8 mouse cellular contexts compared by ENCODE assay signal in the genomic region with DNA sequence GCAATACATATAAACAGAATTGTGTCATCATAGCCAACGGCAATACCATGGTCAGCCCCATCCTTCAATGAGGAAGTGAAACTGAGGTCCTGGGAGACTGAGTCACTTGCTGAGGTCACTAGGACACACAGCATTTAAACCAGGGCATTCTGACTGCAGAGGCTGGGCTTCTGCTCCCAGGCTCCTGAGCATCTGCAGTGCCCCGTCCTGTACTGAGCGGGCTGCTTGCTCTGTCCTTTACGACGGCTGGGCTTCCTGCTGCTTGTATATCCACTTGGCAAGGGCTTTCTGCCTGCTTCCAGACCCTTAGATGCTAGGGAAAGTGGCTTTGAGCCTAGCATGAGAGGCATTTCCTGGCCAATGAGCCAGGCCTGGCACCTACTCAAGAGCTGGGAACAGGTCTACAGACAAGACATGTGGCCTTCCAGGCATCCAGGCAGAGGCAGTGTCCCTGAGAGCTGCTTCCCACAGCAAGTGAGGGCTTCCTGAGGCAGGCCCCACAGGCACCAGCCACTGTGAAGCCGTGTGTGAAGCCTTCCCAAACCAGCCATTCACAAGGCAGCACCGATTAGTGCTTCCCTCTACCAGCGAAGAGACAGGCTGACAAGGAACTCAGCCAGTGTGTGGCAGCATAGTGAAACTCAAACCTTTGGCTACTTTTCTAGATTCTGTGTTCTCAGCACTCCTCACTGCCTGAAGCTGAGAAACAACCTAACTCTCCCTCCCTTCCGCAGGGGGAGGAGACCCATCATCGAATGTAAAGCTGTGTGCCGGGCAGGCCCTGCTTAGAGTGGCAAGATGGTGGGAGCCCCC. TPM values are rescaled to one million over a fixed set of nuclear protein-coding genes. Genes with fewer than 3 reads are reported as not detected.
DNase-seq lines count a peak whose midpoint lies in the region; ATAC-seq and TF ChIP-seq lines count a peak whose summit lies in the region.

No protein-coding gene starts in this region.

- no peak for TF ChIP-seq POLR2A in brain, embryonic 14.5 days (IDR thresholded peaks at IDR 0.05; ENCODE audit: borderline replicate concordance, extremely low read depth, insufficient read depth, insufficient read length, poor library complexity, severe bottlenecking)

- peak; percentile 19; the same call in 1 of the 2 replicates for TF ChIP-seq CTCF in brain, embryonic 14.5 days (IDR thresholded peaks at IDR 0.05; ENCODE audit: borderline replicate concordance, extremely low read depth, insufficient read depth, insufficient read length)
- peak; percentile 21 for TF ChIP-seq CTCF in heart, postnatal 0 days (IDR thresholded peaks at IDR 0.05; ENCODE audit: low read depth)
- TF ChIP-seq CTCF in lung, embryonic 14.5 days (IDR thresholded peaks at IDR 0.05; ENCODE audit: low read depth) = peak; percentile 30; the same call in 1 of the 2 replicates

- H3K36me3 ChIP-seq in heart, postnatal 0 days (replicated peaks; ENCODE audit: control insufficient read depth, insufficient read depth, low read length) = peaks cover 12% of the 10 kb centered on the region; the same call in 1 of the 2 replicates
- peaks cover 34% of the 10 kb centered on the region for H3K36me3 ChIP-seq in lung, embryonic 14.5 days (ENCODE audit: insufficient read depth)

- no peaks in the 10 kb centered on the region for H3K9me3 ChIP-seq in heart, postnatal 0 days (replicated peaks; ENCODE audit: control insufficient read depth, low read length)
- H3K9me3 ChIP-seq in lung, embryonic 14.5 days (ENCODE audit: low read depth, low read length) = no peaks in the 10 kb centered on the region

- H3K27me3 ChIP-seq in heart, postnatal 0 days (ENCODE audit: control insufficient read depth, insufficient read depth, low read length) = no peaks in the 10 kb centered on the region
- H3K27me3 ChIP-seq in lung, embryonic 14.5 days (ENCODE audit: insufficient read depth, low read length) = no peaks in the 10 kb centered on the region

- peaks cover 31% of the 10 kb centered on the region for H3K4me1 ChIP-seq in heart, postnatal 0 days (ENCODE audit: control insufficient read depth, insufficient read depth)
- peaks cover 8% of the 10 kb centered on the region; the same call in 1 of the 2 replicates for H3K4me1 ChIP-seq in lung, embryonic 14.5 days (ENCODE audit: insufficient read depth)

- peak overlapping the region; percentile 88 for H3K27ac ChIP-seq in heart, postnatal 0 days (ENCODE audit: low read depth)
- peak overlapping the region; percentile 47 for H3K27ac ChIP-seq in lung, embryonic 14.5 days (ENCODE audit: low read depth)

- no peak overlapping the region for H3K4me3 ChIP-seq in heart, postnatal 0 days (ENCODE audit: low read depth, low read length)
- no peak overlapping the region for H3K4me3 ChIP-seq in lung, embryonic 14.5 days (ENCODE audit: low read depth, low read length)

- no peak overlapping the region for H3K4me2 ChIP-seq in heart, postnatal 0 days (ENCODE audit: low read depth, low read length)
- H3K4me2 ChIP-seq in lung, embryonic 14.5 days = no peak overlapping the region

- 0 out of 2 replicates have a peak overlapping the region, but pooled peaks have one; percentile 5 for H3K9ac ChIP-seq in heart, postnatal 0 days (replicated peaks; ENCODE audit: low read depth, low read length)
- no peak overlapping the region for H3K9ac ChIP-seq in lung, embryonic 14.5 days

- TF ChIP-seq EP300 in heart, postnatal 0 days (IDR thresholded peaks at IDR 0.05; ENCODE audit: low read depth) = no peak

- WGBS in heart, postnatal 0 days = 18% methylated on average over 11 of the region's 11 CpGs
- 42% methylated on average over 11 of the region's 11 CpGs for WGBS in lung, embryonic 14.5 days

- peak; percentile 86 for DNase-seq in A20 (ENCODE audit: low read depth, low spot score)
- DNase-seq in brain, embryonic 14.5 days (ENCODE audit: low read depth) = peak; percentile 81
- peak; percentile 83 for DNase-seq in fibroblast of lung, adult 2 months (ENCODE audit: low read depth)
- DNase-seq in heart, postnatal 0 days (ENCODE audit: low spot score) = peak; percentile 78
- DNase-seq in kidney, postnatal 25 days = peak; percentile 73 to 75
- DNase-seq in lung, embryonic 14.5 days = peak; percentile 59
- peak; percentile 54 for DNase-seq in ovary, postnatal 36 days (ENCODE audit: low spot score)
- no peak for DNase-seq in urinary bladder, postnatal 10 days (ENCODE audit: low spot score)

- ATAC-seq in heart, postnatal 0 days (ENCODE audit: insufficient read depth, low read depth) = peak; percentile 72
- peak; percentile 35; the same call in 1 of the 2 replicates for ATAC-seq in lung, embryonic 14.5 days (ENCODE audit: insufficient read depth)

RNA-seq across cellular contexts. Expression of gene Prkcd, which starts 32.5 kb away (rescaled TPM):
- polyA plus RNA-seq in brain, embryonic 14.5 days (2012; rRNA removed) = 36.8 and 44.7 TPM in 2 replicates
- total RNA-seq in heart, postnatal 0 days (2014; rRNA removed; ENCODE audit: low replicate concordance) = 19.3 and 30.1 TPM in 2 replicates
- polyA plus RNA-seq in heart, postnatal 0 days (2015; fragmentation: Nextera tagmentation; extraction: Ambion mirVana) = 14.9 and 15.8 TPM in 2 replicates
- 48.9 and 54.0 TPM in 2 replicates for polyA plus RNA-seq in lung, embryonic 14.5 days (2014; fragmentation: Nextera tagmentation; extraction: Ambion mirVana)

RNA-seq across cellular contexts. Expression of gene Tkt, which starts 45.3 kb away (rescaled TPM):
- 224 and 241 TPM in 2 replicates for polyA plus RNA-seq in brain, embryonic 14.5 days (2012; rRNA removed)
- total RNA-seq in heart, postnatal 0 days (2014; rRNA removed; ENCODE audit: low replicate concordance) = 88.9 and 108 TPM in 2 replicates
- polyA plus RNA-seq in heart, postnatal 0 days (2015; fragmentation: Nextera tagmentation; extraction: Ambion mirVana) = 36.4 and 37.8 TPM in 2 replicates
- 145 and 152 TPM in 2 replicates for polyA plus RNA-seq in lung, embryonic 14.5 days (2014; fragmentation: Nextera tagmentation; extraction: Ambion mirVana)
